ENCODE assay signal across 19 mouse cellular contexts in the genomic region with DNA sequence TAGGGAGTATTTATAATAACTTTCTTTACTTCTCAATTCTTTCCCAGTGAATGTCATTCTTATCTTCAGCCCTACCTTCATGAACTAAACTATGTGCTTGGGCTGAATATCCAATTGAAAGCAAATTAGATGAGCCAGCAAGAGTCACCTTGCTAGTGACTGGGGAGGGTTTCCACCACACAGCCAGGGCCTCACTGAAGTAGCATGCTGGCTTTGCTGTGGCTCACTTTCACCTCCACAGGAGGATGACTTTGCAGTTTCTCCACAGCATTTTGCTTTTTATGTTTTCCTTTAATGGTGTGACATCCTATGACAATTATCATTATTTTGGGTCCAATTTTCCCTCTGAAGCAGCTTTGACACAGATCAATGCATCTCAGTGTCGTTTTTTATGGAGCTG.
"Had no signal": no experiment of that assay in that cellular context is flagged by ENCODE, and none has a peak within 500 bp of the region (broad histone marks: within the 10 kb centered on the region; RNA-seq: fewer than 3 reads in every experiment).

No protein-coding gene starts in this region.

- H3K4me1 ChIP-seq: liver, embryonic 13.5 days; neural tube, embryonic 12.5 days; neural tube, embryonic 15.5 days had no signal

- H3K36me3 ChIP-seq: liver, embryonic 13.5 days; neural tube, embryonic 12.5 days; neural tube, embryonic 15.5 days had no signal

- H3K4me3 ChIP-seq: left cerebral cortex, adult 2 months; liver, embryonic 13.5 days; neural tube, embryonic 12.5 days; neural tube, embryonic 15.5 days had no signal

- DNase-seq: kidney, adult 2 months; kidney, postnatal 25 days; layer of hippocampus, postnatal 36 days; liver, embryonic 13.5 days; lung, adult 2 months; lung, postnatal 14 days; lung, postnatal 4 days; right cerebral cortex, adult 18-20 months; right cerebral cortex, postnatal 14 days; right cerebral cortex, postnatal 4 days; thymus, adult 2 months; thymus, postnatal 14 days; thymus, postnatal 4 days had no signal

- ATAC-seq: intestine, postnatal 0 days had no signal

- H3K9ac ChIP-seq: liver, embryonic 13.5 days; neural tube, embryonic 12.5 days; neural tube, embryonic 15.5 days had no signal

- H3K9me3 ChIP-seq: liver, embryonic 13.5 days; neural tube, embryonic 12.5 days; neural tube, embryonic 15.5 days had no signal

- H3K27me3 ChIP-seq: liver, embryonic 13.5 days; neural tube, embryonic 12.5 days; neural tube, embryonic 15.5 days had no signal

- H3K27ac ChIP-seq: kidney, postnatal 0 days; left cerebral cortex, adult 2 months; liver, embryonic 13.5 days; neural tube, embryonic 12.5 days; neural tube, embryonic 15.5 days; stomach, postnatal 0 days had no signal

- H3K4me2 ChIP-seq: liver, embryonic 13.5 days; neural tube, embryonic 12.5 days; neural tube, embryonic 15.5 days had no signal
